Mouse (Mus musculus): ENCODE measurements around the gene Tbx5. TPM values are rescaled to one million over a fixed set of nuclear protein-coding genes. Genes with fewer than 3 reads are reported as not detected.
A peak's percentile ranks its signal among the peaks of the same experiment; 100 is the strongest.

The Tbx5 gene
- total RNA-seq (2021) (10 to 100 TPM; 22.6 to 36.9 TPM), polyA plus RNA-seq (2012; rRNA removed) (26.5 and 27.0 TPM in 2 replicates)
- long read RNA-seq, partial matches to known transcripts = 5 of 15 reads
- long read RNA-seq, other reads (novel, unspliced or antisense) = 8 of 15 reads

GRCm38 (mm10) chr5:119832479-119832796, at the start of gene Tbx5:
Gene Tbx5 (plus strand): TSS chr5:119832668.
- H3K27me3 ChIP-seq (ENCODE audit: control insufficient read depth, insufficient read depth, low read length) = no peaks in the 10 kb centered on the region; the same call in 1 of the 2 replicates
- no peaks in the 10 kb centered on the region for H3K79me2 ChIP-seq (replicated peaks; ENCODE audit: control insufficient read depth, insufficient read depth, low read length)
- WGBS = 28% methylated on average over 16 of the region's 16 CpGs
- peak within 1 kb of the TSS; percentile 69 for H3K9ac ChIP-seq (ENCODE audit: low read depth, low read length)
- H3K4me1 ChIP-seq (ENCODE audit: control insufficient read depth, insufficient read depth, low read length) = no peaks in the 10 kb centered on the region
- intact Hi-C loops (cut with DNase I) = no loop called here
- DNase-seq = peak in 1 of 2 experiments; percentile 41
- TF ChIP-seq EP300 (IDR thresholded peaks at IDR 0.05; ENCODE audit: insufficient read depth, low read depth, low read length) (no peak), CTCF (IDR thresholded peaks at IDR 0.05) (no peak), POLR2A (IDR thresholded peaks at IDR 0.05; ENCODE audit: insufficient read depth, low read depth, low read length) (no peak)
- H3K27ac ChIP-seq = peak within 1 kb of the TSS; percentile 72
- H3K36me3 ChIP-seq (ENCODE audit: control insufficient read depth, insufficient read depth, low read length) = no peaks in the 10 kb centered on the region
- H3K4me3 ChIP-seq = peak within 1 kb of the TSS; percentile 46

- no peaks in the 10 kb centered on the region for H3K79me2 ChIP-seq (replicated peaks; ENCODE audit: control insufficient read depth, insufficient read depth, low read length)
- no peak for DNase-seq
- H3K4me1 ChIP-seq (ENCODE audit: control insufficient read depth, insufficient read depth, low read length) = no peaks in the 10 kb centered on the region
- 85% methylated on average over 7 of the region's 7 CpGs for WGBS
- H3K27me3 ChIP-seq (ENCODE audit: control insufficient read depth, insufficient read depth, low read length) = no peaks in the 10 kb centered on the region
- no peak overlapping the region for H3K27ac ChIP-seq
- intact Hi-C loops (cut with DNase I) = no loop called here
- no peaks in the 10 kb centered on the region for H3K36me3 ChIP-seq (ENCODE audit: control insufficient read depth, insufficient read depth, low read length)
- H3K4me3 ChIP-seq = no peak overlapping the region
- H3K9ac ChIP-seq (ENCODE audit: low read depth, low read length) = no peak overlapping the region
- TF ChIP-seq CTCF (IDR thresholded peaks at IDR 0.05) = peak; percentile 27
- TF ChIP-seq EP300 (IDR thresholded peaks at IDR 0.05; ENCODE audit: insufficient read depth, low read depth, low read length) = no peak
These were observed 46.5 kb upstream of the Tbx5 start for GRCm38 (mm10) chr5:119785959-119786358.

- Histone ChIP-seq H3K36me3 (ENCODE audit: control insufficient read depth, insufficient read depth, low read length) (no peaks in the 10 kb centered on the region), H3K79me2 (replicated peaks; ENCODE audit: control insufficient read depth, insufficient read depth, low read length) (no peaks in the 10 kb centered on the region), H3K9ac (ENCODE audit: low read depth, low read length) (no peak overlapping the region), H3K27ac (no peak overlapping the region), H3K27me3 (ENCODE audit: control insufficient read depth, insufficient read depth, low read length) (peaks cover 9% of the 10 kb centered on the region), H3K4me3 (no peak overlapping the region), H3K4me1 (ENCODE audit: control insufficient read depth, insufficient read depth, low read length) (no peaks in the 10 kb centered on the region)
- intact Hi-C loops (cut with DNase I) = no loop called here
- TF ChIP-seq CTCF (IDR thresholded peaks at IDR 0.05) = no peak
- TF ChIP-seq POLR2A (IDR thresholded peaks at IDR 0.05; ENCODE audit: insufficient read depth, low read depth, low read length) = no peak
- TF ChIP-seq EP300 (IDR thresholded peaks at IDR 0.05; ENCODE audit: insufficient read depth, low read depth, low read length) = no peak
- 48% methylated on average over 5 of the region's 5 CpGs for WGBS
- no peak for DNase-seq
These were observed 40.8 kb upstream of the Tbx5 start for GRCm38 (mm10) chr5:119791664-119792063.

GRCm38 (mm10) chr5:119793972-119794371, 38.5 kb upstream of the Tbx5 start:
- Histone ChIP-seq H3K27me3 (ENCODE audit: control insufficient read depth, insufficient read depth, low read length) (peaks cover 17% of the 10 kb centered on the region), H3K79me2 (replicated peaks; ENCODE audit: control insufficient read depth, insufficient read depth, low read length) (no peaks in the 10 kb centered on the region), H3K27ac (peak overlapping the region; percentile 33; the same call in 1 of the 2 replicates), H3K4me1 (ENCODE audit: control insufficient read depth, insufficient read depth, low read length) (no peaks in the 10 kb centered on the region), H3K4me3 (no peak overlapping the region), H3K9ac (ENCODE audit: low read depth, low read length) (no peak overlapping the region), H3K36me3 (ENCODE audit: control insufficient read depth, insufficient read depth, low read length) (no peaks in the 10 kb centered on the region)
- WGBS = 16% methylated on average over 4 of the region's 4 CpGs
- intact Hi-C loops (cut with DNase I) = no loop called here
- no peak for DNase-seq
- TF ChIP-seq POLR2A (IDR thresholded peaks at IDR 0.05; ENCODE audit: insufficient read depth, low read depth, low read length) (no peak), CTCF (IDR thresholded peaks at IDR 0.05) (no peak), EP300 (IDR thresholded peaks at IDR 0.05; ENCODE audit: insufficient read depth, low read depth, low read length) (no peak)

- H3K79me2 ChIP-seq (replicated peaks; ENCODE audit: control insufficient read depth, insufficient read depth, low read length) = no peaks in the 10 kb centered on the region
- 24% methylated on average over 6 of the region's 6 CpGs for WGBS
- TF ChIP-seq CTCF (IDR thresholded peaks at IDR 0.05) = no peak
- no peak for TF ChIP-seq EP300 (IDR thresholded peaks at IDR 0.05; ENCODE audit: insufficient read depth, low read depth, low read length)
- no peak for TF ChIP-seq POLR2A (IDR thresholded peaks at IDR 0.05; ENCODE audit: insufficient read depth, low read depth, low read length)
- no peak overlapping the region for H3K4me3 ChIP-seq
- DNase-seq = no peak
- H3K27me3 ChIP-seq (ENCODE audit: control insufficient read depth, insufficient read depth, low read length) = peaks cover 17% of the 10 kb centered on the region
- no peak overlapping the region for H3K9ac ChIP-seq (ENCODE audit: low read depth, low read length)
- no peak overlapping the region for H3K27ac ChIP-seq
- intact Hi-C loops (cut with DNase I) = no loop called here
- H3K36me3 ChIP-seq (ENCODE audit: control insufficient read depth, insufficient read depth, low read length) = no peaks in the 10 kb centered on the region
- no peaks in the 10 kb centered on the region for H3K4me1 ChIP-seq (ENCODE audit: control insufficient read depth, insufficient read depth, low read length)
These were observed 37.1 kb upstream of the Tbx5 start for GRCm38 (mm10) chr5:119795376-119795775.

GRCm38 (mm10) chr5:119795777-119796176, 36.7 kb upstream of the Tbx5 start:
- no peaks in the 10 kb centered on the region for H3K36me3 ChIP-seq (ENCODE audit: control insufficient read depth, insufficient read depth, low read length)
- intact Hi-C loops (cut with DNase I) = no loop called here
- 27% methylated on average over 3 of the region's 3 CpGs for WGBS
- no peaks in the 10 kb centered on the region for H3K4me1 ChIP-seq (ENCODE audit: control insufficient read depth, insufficient read depth, low read length)
- peaks cover 17% of the 10 kb centered on the region for H3K27me3 ChIP-seq (ENCODE audit: control insufficient read depth, insufficient read depth, low read length)
- TF ChIP-seq CTCF (IDR thresholded peaks at IDR 0.05) (no peak), POLR2A (IDR thresholded peaks at IDR 0.05; ENCODE audit: insufficient read depth, low read depth, low read length) (no peak)
- DNase-seq = no peak
- H3K27ac ChIP-seq = peak overlapping the region; percentile 17; the same call in 1 of the 2 replicates
- no peak overlapping the region for H3K4me3 ChIP-seq
- no peak overlapping the region for H3K9ac ChIP-seq (ENCODE audit: low read depth, low read length)
- H3K79me2 ChIP-seq (replicated peaks; ENCODE audit: control insufficient read depth, insufficient read depth, low read length) = no peaks in the 10 kb centered on the region

All from heart, adult 2 months (tissue).